Mouse (Mus musculus) gastrocnemius, adult 8-10 months (tissue): ENCODE results near the gene Mzt1. TPM values are rescaled to one million over a fixed set of nuclear protein-coding genes. Genes with fewer than 3 reads are reported as not detected.
"Not testable (repeated sequence)": the region's sequence is repeated elsewhere in the genome, so short reads cannot be mapped to it uniquely, and the experiment has no call there.

Experiments
- DNase-seq, 2 experiments: peaks; one replicate each; pipeline ENCODE4 v3.0.0; 2022; ENCODE audit warnings: low spot score in 2 of 2
- total RNA-seq, 4 experiments: library from RNA; stranded (reverse); gene quantifications; 2 replicates each; pipeline ENCODE4 v1.2.4; 2022

The Mzt1 gene
- total RNA-seq: 10 to 100 TPM; 38.3 to 48.0 (median 38.5) TPM

- DNase-seq: peak; percentile 78 to 84
These were observed at the start of gene Mzt1, which contains the start of gene Bora for GRCm38 (mm10) chr14:99046031-99046781. Gene Mzt1 (minus strand): TSS chr14:99046134. Gene Bora (plus strand): TSS chr14:99046222.

DNA sequence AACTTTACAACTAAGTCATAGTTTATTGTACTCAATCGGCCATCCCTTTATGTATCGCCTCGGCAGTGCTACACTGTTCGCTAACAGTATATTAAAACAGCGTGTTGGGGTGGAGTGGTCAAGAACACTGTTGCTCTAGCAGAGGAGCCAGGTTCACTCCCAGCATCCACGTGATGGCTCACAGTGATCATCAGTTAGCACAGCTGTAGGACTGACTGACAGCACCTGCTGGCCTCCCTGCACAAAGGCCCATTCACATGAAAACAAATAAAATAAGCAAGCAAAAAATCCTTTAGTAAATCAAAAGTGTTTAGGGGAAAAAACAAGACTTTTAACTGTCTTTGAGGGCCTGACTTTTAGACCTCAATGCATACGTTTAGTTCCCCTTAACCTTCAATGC is 43.0 kb upstream of the Mzt1 start:
- no peak for DNase-seq

- DNase-seq: no peak
These were observed 25.2 kb upstream of the Mzt1 start for GRCm38 (mm10) chr14:99071146-99071545.

DNA sequence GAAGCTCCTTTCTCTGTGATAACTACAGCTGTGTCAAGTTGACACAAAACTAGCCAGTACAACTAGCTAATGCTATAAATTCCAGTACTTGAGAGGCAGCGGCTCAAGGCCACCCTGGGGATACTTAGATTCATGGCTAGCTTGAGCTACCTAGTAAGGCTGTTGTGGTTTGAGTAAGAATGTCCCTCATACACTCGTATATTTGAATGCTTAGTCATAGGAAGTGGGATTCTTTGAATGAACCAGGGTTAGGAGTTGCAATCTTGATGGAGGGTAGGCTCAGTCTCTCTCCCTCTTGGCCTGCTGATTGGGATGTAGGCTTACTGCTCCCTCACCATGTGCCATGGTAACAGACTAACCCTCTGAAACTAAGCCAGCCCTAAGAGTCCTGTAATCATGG is 17.2 kb upstream of the Mzt1 start:
- no peak for DNase-seq

GRCm38 (mm10) chr14:99060616-99061015 is 14.7 kb upstream of the Mzt1 start:
- DNase-seq: no peak

- no peak for DNase-seq
These were observed 13.1 kb upstream of the Mzt1 start for GRCm38 (mm10) chr14:99058959-99059586.

- DNase-seq: no peak
These were observed 848 bp upstream of the Mzt1 start for GRCm38 (mm10) chr14:99046782-99047181.

- DNase-seq: no peak
These were observed 430 bp downstream of the Mzt1 start for GRCm38 (mm10) chr14:99045378-99046030.

DNA sequence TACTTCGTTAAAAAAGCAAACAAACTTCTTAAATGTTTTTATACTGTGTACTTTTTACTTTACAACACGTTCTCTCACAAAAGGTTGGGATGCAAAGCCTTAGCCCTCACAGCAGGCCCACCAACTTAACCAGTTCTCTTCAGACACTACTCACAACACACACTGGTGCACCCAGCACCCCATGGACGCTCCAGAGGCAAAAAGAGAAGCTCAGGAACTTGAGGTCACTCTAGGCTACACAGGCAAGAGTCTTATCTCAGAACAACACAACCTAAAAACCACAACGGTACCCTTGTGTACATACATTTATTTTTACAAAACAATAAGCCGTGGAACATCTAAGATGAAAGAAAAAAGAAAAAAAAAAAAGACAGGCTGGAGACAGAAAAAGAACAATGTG is 1.2 kb downstream of the Mzt1 start:
- no peak for DNase-seq

DNA sequence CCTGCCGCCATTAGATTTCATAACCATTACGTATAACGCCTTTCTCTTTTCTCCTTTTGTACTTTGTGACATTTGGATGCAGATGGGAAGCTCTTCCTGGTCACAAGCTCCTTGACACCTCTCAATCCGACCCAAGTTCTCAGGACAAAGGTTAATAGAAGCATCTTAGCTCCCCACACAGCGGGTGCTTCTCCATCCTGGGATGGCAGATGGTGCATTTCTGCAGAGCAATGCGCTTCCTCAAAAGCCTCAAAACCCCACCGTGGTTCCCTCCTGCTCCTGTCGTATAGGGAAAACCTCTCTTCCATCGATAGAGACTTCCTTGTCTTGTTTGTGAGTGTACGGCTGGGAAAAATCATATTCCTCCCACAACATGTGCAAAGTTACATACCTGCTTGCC is 1.8 kb downstream of the Mzt1 start:
- DNase-seq: no peak

- DNase-seq: no peak
These were observed 2.4 kb downstream of the Mzt1 start for GRCm38 (mm10) chr14:99043499-99043898.

- DNase-seq: no peak
These were observed 4.5 kb downstream of the Mzt1 start for GRCm38 (mm10) chr14:99041416-99041815.

GRCm38 (mm10) chr14:99039308-99039707 is 6.6 kb downstream of the Mzt1 start:
- not testable (repeated sequence) for DNase-seq

GRCm38 (mm10) chr14:99037703-99038102 is 8.2 kb downstream of the Mzt1 start:
- DNase-seq: no peak

- DNase-seq: no peak
These were observed 9.9 kb downstream of the Mzt1 start for GRCm38 (mm10) chr14:99036039-99036438.

GRCm38 (mm10) chr14:99034851-99035250 is 11.1 kb downstream of the Mzt1 start:
- DNase-seq: not testable (repeated sequence)

- no peak for DNase-seq
These were observed 13.3 kb downstream of the Mzt1 start for GRCm38 (mm10) chr14:99032596-99032995.

DNA sequence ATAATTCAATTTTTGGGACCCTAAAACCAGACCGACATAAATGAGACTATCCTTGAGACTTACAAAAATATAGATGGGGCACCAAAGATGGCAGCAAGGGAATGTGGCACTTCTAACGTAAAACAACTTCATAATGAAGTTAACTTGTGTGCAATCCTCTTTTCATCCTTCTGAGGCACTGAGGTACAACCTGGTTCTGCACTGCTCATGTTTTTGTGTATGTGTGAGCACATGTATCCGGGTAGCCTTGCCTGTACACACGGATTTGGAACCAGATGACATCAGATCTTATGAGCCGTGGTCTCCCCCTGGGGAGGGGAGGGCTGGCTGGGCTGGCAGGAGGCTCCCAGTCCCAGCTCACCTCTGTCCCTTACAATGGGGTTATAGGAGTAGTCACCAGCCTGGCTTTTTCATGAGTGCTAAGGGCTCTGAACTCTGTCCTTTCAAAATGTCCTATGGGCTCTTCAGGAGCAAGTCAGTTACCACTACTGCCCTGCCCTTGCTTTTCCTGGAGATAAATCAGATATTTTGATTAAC is 14.5 kb downstream of the Mzt1 start:
- DNase-seq: no peak

GRCm38 (mm10) chr14:99029987-99030386 is 15.9 kb downstream of the Mzt1 start:
- DNase-seq: no peak

- no peak for DNase-seq
These were observed 23.4 kb downstream of the Mzt1 start for GRCm38 (mm10) chr14:99022346-99023086.

- DNase-seq: no peak
These were observed 26.7 kb downstream of the Mzt1 start for GRCm38 (mm10) chr14:99019136-99019808.
